Mouse (Mus musculus) layer of hippocampus, adult 9-10 months (tissue): ENCODE results near the gene Ap2a2.
A peak's percentile ranks its signal among the peaks of the same experiment; 100 is the strongest.

Source experiments
- DNase-seq: peaks from one replicate; pipeline ENCODE4 v3.0.0; 2022; ENCODE audit warnings: low spot score

Ap2a2 gene

DNA sequence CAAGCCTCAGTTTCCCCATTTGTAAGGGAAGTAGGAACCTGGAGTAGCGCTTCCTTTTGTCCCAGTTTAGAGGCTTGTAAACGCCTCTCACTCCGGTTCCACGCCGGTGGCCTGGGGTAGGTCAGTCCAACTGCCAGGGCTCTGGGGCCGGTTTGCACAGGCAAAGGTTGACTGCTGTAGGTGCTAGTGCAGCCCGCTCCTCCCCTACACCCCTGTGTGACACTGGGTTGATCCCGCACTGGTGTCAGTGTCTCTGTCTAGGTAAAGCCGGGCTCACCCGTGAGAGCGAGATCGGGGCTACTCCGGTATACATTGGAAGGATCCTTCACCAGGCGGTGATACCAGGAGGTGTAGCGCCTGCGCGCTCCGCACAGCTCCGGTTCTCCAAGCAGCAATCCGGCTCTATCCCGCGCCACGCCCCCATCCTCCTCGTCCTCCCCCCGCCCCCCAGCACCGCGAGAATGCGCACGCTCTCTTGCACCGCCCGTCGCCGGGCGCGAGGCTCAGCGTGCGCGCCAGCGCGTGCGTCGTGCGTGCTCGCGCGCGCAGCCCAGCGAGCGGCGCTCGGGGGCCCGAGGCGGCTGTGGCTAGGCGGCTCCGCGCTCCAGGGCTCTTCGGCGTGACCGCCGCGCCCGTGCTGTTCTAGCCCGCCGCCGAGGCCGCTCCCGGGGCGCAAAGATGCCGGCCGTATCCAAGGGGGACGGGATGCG lies at the start of gene Ap2a2:
Gene Ap2a2 (plus strand): TSS at position 492 of the 710 bp plus-strand sequence.
- peak; percentile 62 for DNase-seq

DNA sequence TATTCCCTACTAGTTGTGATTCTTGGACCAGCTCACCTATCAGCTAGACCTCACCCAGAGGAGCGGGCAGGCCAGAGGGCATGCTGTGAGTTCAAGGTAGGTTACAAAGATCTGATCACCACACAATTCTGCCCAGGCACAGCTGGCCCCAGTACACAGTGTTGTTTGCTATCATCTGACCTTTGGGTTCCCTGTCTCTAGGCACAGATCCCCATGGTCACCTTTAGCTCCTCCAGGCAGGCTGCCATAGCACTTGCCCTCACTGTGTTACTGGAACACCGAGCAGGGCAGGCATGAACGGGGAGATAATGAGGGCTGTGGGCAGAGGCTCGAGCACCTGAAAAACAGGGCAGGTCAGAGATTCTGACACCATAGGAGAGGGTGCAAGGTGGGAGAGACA lies 44.3 kb upstream of the Ap2a2 start:
- no peak for DNase-seq

DNA sequence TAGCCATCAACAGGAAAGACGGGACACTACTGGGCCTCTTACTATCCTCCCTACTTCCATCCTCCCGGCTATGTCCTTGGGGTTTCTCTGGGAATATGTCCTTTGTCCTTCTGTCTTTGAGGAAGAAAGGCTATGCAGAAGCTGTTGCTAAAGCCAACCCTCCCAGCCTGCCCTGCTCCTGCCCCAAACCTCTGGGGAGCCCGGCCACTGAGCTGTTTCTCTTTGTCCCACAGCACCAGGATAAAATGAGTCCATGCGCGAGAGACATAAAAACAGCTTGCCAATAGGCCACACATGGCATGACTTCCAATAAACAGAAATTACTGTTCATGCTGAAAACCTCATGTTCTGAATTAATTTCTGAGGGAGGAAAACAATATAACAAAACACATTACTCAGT lies 43.7 kb upstream of the Ap2a2 start:
- no peak for DNase-seq

DNA sequence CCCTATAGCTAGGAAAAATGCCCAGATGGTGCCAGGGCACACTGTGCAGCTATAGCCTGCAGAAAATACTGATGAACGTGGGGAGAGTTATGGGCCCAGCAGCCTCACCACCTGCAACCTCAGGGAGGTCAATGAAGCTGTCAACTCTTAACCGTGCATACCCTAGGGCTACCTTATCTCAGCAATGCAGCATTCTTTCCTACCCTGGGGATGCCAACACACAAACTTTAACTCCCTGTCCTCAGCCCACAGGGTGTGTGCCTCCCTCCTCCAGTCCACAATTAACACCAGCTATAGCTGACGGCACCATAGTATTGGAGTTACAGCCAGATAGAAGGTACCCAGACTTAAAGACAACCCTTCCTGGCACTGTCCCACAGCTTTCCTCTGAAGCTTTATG lies 43.0 kb upstream of the Ap2a2 start:
- no peak for DNase-seq

DNA sequence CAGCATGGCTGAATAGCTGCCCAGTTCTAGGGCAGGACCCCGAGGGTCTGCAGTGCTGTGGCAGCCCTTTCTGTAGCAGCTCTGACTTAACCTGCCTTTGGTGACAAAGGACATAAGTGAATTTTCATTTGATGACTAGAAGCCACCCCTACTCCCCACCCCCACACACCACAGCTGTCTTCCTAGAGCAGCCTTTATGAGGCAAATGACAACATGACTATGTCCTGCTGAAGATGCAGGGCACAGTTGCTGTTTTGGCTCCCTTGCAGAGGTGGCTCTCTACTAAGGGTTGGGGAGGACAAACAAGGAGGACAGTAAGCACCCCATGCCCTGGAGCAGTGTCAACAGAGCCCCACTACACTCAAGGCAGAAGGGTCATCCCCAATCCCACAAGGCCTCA lies 42.2 kb upstream of the Ap2a2 start:
- DNase-seq: no peak

DNA sequence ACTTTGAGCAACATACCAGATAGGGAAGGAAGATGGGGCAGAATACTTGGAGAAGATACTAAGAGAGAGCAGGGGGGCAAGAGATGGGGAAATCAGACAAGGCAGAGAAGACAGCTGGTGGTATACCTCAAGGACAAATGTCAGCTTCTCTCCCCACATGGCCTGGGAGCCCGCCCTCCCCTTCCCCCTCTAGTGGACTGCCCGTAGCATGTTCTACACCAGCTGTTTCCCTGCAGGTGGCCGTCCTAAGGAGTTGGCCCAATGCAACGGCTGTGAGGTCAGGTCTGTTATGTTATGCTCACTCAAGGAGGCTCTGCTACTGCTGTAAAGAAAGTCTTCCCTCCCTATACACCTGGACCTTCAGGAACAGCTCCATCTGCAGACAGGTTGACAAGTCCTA lies 39.0 kb upstream of the Ap2a2 start:
- DNase-seq: no peak

DNA sequence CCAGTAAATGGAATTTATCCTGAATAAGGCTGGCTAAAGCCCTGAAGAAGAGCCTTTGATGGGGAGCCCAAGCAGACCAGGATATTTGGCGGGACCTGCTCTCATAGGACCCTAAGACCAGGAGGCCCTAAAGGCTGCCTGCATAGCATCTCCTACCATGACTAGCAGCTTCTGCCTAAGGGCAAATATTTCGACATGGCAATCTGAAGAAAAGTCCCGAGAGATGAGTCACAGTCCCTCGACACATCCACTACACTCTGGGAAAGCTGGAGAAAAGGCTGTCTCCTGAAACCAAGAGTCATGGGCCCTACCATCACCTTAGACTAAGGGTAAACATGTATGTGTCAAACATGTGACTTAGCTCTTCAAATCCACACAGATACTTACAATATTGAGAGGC lies 37.7 kb upstream of the Ap2a2 start:
- no peak for DNase-seq

DNA sequence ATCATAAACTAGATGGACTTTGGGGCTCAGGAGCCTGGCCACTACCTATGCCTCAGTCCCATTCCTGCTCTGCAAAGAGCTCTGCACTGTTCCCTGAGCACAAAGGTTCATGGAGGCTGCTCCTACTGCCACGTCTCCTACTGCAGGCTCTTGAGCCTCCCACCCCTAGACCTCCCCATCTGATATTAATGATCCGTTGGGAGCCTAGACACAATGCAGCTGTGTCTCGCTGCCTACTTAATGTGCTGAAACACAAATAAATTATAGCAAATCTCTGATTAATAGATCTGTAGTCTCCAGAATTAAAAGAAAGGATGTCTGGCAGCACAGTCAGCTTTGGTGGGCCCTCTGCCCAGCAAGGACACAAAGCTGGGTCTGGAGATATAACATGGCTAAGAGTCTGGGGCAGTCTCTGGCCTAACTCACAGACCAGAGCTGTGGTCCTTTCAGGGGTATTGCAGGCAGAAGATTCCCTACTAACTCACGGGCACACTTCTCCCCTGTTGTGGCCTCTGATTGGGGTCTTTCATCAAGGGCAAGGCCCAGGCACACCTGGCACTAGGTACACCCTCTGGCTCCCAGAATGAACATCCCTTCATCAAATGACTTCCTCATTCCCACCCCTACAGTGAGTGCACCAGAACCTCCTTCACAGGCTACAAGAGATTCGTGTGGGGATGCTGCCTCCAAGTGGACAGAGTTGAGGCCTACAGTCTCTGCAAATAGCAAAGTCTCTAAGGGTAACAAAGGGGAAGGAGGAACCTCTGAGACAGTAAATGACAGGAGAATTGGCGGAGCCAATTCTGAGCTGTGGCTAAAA lies 37.0 kb upstream of the Ap2a2 start:
- DNase-seq: peak; percentile 73

DNA sequence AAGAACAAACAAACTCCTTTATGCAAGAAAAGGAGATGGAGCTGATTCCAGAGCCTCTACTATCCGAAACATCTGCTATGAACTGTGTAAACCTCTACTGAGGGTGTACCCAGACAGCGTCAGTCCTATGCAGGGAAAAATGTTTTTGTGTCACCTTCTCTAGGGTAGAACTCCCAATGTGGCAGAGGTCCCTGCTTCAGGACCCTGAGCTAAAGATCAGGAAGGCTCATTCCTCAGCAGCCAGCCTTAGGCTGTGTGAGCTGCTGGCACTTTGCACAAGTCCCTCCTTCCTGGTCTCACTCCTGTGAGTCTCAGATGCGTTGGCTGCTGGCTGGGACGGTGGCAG lies 36.4 kb upstream of the Ap2a2 start:
- DNase-seq: no peak

DNA sequence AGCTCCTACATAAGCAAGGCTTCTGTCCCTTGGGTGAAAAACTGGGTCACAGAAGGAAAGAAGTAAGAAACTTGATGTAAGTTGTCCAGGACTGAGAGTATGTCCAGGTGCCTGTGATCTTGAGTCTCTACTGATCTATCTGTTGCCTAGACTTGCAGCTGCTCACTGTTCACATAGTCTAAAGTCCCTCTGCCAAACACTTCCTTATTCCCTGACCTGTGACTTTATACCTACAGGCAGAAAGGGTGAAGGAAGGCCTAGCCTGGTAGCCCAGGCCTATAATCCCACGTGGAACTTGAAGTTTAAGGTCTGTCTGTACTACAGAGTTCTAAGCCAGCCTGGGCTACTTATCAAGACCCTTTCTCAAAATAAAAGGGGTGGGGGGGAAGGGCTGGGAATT lies 26.4 kb upstream of the Ap2a2 start:
- no peak for DNase-seq

DNA sequence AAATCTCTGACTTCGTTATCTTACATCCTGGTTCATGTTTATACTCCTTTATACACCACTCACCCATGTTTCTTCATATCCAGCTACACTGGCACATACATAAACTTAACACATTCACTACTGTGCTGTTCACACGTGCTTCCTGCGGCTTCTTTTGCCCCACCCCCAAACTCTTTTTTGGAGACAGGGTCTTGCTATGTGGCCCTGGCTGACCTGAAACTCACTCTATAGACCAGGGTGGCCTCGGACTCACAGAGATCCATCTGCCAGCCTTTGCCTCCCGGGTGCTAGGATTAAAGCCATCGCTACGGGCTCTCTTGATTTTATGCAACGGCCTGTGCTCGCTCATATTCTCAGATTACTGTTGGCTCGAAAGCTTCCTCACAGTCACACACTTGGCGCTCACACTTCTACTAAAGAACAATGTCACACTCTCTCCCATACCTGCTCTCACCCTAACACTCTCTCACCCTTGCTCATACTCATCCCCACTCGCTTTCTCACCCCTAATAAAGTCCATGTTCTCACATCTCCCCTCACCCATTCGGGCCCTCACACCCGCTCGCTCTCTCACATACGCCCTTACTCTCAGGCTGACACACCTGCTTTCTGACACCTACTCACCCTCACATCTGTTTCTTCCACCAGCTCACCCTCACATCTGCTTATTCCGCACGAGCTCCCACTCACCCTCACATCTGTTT lies 23.0 kb upstream of the Ap2a2 start:
- no peak for DNase-seq

DNA sequence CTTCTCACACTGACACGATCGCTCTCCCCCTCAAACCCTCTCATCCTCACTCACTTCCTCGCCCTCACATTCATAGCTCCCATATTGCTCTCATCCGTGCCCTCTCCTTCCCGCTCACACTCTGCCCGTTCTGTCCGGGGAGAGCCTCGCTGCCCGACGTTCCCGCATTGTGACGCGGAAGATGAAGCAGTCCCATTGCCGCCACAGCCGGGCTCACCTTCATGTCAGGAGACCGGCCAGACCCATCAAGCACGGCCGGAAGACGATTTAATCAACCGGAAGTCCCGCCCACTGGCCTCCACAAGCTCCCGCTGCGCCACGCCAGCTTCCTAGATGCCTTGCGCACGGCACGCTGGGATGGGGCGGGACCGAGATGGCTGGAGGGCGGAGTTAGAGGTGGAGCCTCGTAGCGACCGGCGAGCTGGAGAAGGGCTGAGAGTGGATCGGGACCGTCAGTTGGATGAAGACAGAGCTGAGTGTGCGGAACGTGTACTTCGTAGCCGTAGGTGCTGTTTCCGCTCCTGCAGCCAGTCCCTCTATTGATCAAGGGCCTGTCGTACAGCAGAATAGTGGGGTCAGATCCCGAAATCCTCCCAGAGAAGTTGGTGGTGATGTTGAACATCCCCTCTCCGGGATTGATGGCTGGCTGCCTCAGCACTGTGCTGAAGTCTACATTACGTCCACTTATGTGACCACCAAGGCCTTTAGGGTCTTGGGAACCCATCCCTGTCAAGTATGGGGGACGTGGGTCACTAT lies 22.2 kb upstream of the Ap2a2 start, which contains the start of gene Chid1:
Gene Chid1 (minus strand): TSS at position 302 of the 756 bp plus-strand sequence.
- peak; percentile 96 for DNase-seq

DNA sequence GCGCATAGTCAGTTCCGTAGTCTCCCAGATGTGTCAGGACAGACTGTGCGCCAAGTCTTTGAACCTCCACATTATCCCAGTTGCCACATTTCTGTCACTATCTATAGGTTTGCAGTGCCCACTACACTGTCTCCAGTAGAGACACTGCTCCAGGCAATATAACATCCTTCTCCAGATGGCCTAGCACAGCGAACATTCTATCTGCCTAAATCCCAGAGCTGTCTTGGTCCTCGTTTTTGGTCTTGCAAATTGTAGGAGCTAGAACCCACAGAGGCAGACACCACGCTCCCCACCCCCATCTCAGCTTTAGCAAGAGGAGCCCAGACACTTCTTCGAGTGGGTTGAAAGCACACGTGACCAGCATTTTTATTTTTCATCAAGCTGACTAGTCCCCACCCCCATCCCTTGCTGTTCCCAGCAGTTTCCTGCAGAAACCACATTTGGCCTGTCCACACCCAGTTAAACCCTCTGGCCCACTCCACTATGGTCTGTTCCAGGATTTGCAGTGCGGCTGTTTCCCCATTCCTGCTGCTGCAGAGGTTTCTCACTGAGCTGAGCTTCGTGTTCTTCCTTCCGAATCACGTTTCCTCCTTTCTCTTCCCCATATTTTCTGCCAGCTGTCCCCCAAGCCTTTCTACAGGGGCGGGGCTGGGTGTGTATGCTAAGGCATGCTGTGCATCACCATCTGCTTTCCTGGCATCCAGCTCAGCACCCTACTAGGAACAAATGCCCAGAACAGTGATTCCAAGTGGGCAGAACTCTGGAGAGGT lies 21.5 kb upstream of the Ap2a2 start:
- peak; percentile 81 for DNase-seq

DNA sequence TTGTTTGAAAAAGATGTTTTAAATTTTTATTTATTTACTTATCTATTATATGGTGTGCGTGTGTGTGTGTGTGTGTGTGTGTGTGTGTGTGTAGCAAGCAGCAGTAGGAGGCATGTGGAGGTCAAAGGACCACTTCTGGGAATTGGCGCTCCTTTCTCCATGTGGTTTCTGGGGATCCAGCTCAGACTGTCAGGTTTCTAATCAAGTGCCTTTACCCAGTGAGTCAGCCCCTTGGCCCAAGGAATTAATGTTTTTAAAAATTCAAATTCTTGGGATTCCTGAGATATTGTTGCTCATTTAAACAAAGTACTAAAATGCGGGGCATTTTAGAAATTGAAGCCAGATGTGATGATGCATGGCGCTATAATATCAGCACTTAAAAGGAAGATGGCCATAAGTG lies 20.3 kb upstream of the Ap2a2 start:
- no peak for DNase-seq

DNA sequence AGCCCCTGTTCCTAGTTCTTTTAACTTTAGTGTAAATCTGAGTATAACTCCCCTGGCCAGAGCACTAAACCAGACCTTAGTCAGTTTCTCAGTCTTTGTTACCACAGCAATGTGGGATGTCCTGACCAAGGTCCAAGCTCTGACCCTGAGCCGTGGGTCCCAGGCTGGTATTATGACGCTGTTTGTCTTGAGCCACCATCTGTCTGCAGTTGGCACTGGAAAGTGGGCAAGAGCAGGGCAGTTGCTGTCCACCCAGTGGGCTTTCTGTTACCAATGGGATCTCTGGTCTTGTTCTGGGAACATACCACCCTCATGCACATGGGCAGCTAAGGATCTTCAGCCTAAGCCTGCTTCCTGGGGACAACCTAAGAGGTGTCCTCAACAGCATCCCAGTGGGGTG lies 19.4 kb upstream of the Ap2a2 start:
- DNase-seq: no peak

DNA sequence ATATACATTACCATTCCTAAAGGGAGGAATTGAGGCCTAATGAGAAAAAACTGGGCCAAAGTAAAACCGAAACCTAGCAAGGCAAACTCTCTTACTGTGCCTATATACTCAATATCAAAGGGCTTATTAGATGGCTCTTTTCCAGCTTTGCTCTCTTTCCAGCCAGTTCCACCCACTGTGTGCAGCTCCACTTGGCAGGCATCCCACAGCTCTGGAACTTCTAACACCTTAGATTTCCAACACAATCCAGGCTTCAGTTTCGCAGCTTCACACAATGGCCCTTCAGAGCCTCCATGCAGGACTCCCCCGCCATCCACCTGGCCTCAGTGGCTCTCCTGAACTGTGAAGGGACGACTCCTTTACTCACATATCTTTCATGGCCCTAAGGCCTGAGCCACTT lies 17.3 kb upstream of the Ap2a2 start:
- no peak for DNase-seq

DNA sequence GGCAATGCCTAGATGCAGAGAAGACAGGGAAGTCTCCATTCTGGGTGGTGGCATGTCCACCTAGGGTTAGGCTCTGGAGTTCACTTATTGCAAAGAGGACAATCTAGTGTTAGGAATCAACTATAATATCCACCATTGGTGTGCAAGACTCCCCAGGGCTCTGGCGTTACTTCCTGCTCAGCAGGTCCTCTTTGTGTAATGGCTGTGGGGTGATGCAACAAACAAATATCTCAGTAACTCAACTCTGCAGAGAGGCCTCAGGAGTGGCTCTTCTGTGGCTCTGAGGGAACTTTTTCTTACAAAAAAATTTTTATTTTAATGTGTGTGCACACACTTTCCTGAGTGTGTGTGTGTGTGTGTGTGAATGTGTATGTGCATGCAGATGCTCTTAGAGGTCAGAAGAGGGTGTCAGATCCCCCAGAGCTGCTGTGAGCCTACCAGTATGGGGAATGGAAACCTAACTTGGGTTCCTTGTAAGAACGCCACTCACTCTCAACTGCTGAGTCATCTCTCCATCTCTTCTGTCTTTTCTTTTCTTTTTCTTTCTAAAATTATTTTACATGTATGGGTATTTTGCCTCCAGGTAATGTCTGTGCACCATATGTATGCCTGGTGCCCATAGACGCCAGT lies 12.4 kb upstream of the Ap2a2 start:
- no peak for DNase-seq

DNA sequence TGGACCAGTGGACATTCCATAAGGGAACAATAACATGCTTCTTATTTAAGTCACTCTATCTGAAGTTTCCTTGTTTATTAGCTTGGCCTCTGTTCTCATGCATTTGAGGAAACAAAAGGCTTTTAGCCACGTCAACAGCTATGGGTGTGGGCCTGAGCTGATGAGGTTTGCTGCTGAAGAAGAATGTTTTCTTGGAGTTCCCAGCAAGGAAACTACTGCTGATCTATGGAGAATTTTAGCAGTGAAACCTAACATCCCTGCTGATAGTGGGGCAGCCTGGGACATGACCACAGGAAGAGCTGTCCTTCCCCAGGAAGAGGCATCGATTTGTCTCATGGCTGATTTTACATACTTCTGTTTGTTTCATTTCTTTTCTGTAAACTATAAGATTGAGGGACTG lies 11.5 kb upstream of the Ap2a2 start:
- no peak for DNase-seq

DNA sequence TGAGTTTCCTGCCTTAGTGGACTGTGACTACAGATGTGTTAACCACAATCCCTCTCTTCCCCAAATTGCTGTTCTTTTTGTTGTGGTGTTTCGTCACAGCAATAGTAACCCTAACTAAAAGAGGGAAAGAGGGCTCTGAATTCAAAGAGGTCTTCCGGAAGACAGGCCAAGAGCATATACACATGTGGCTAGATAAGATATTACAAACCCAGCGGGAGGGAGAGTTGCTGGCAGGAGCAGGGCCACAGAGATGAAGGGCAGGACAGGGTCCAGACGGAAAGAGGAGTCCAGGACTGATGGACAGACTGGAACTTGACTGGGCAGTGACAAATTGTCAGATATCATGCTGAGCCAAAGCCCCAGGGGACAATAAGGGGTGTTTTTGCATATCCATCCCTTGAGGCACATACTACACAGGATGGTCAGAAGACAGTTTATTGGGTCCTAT lies 3.6 kb upstream of the Ap2a2 start:
- DNase-seq: no peak

DNA sequence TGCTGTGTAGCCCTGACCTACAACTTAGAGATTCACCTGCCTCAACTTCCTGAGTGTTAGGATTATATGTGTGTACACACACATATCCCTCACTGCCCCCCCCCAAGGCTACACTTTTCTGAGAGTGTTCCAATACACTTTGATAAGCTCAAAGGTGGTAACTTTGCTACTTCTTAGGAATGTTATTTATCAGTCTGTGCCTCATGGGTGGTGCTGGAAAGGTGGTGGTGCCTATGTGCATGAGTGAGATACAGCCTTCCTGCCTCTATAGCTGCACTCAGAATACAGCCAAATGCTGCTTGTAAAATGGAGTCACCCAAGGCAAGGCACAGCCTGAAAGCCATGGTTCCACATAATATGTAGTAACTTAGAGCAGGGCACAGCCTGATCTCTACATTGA lies 3.0 kb upstream of the Ap2a2 start:
- no peak for DNase-seq

DNA sequence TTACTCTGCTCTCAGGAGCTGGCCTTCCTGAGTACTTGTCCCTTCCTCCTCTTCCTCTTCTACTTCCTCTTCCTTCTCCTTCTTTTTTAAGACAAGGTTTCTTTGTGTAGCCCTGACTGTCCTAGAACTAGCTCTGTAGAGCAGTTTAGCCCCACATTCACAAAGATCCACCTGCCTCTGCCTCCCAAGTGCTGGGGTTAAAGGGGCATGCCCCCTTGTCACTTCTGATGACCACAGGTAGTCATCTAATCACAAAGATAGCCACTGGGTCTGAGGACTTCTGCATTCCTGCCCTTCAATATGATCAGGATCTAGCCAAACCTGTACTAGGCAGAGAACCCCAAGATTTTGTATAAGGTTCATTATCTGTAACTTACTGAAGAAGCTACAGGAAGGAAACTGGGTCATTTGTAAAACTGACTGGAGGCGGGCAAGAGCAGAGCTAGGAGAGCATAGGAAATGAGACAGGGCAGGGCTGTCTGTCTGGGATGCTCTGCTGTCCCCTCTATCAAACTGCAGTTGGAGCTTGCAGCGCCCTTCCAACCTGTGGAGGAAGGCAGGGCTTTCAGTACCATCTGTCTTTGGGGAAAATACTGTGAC lies 2.1 kb upstream of the Ap2a2 start:
- DNase-seq: no peak
